Mouse (Mus musculus): ENCODE measurements around the gene 4930568D16Rik. TPM values are rescaled to one million over a fixed set of nuclear protein-coding genes. Genes with fewer than 3 reads are reported as not detected.

4930568D16Rik gene
- not detected for total RNA-seq (2021)
- long read RNA-seq, experiment 1, result 0 reads
- long read RNA-seq, experiment 2, result 0 reads

DNA sequence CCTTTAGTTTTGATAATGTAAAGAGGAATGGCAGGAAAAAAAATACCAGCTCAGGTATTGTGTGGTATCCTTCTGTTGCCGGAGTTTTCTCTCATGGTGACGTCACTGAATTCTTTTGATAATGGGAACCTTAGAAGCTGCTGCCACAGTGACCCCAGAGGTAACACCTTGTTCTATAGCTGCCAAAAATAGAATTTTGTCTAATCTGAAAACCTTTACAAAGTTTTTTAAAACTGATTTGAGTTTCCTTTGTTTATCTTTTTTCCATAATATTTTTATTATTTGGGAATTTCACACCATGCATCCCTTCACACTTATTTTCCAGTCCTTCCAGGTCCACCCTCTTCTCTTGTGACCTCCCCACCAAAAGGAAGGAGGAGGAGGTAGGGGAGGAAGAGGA is at the start of gene 4930568D16Rik:
TSS of gene 4930568D16Rik (minus strand) at position 101 of the 400 bp plus-strand sequence.
- intact Hi-C loops (cut with DNase I), result no loop called here
- Histone ChIP-seq H3K4me3 (no peak within 1 kb of the TSS), H3K27ac (no peak within 1 kb of the TSS)
- no peak for DNase-seq (ENCODE audit: extremely low spot score in 1 of 2, low spot score in 2 of 2)
- TF ChIP-seq CTCF (IDR thresholded peaks at IDR 0.05), result no peak

DNA sequence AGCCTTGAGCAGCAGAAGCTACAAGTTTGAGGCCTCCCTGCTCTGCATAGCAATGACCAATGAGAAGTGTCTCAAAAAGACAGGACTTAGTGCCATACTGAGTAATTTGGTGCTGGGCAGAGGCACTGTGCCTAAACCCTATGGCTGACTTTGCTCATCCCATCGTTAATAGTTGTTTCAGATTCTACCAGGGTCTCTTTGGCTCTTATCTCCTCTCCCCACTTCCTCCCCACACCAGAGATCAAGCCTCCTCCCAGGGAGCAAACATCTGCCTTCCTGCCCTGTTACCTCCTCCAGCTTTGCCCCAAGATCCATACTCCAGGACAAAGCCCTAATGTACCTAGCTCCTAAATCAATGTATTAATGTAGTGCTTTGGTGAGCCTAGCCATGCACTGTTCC is 49.7 kb upstream of the 4930568D16Rik start:
- H3K27ac ChIP-seq, result no peak overlapping the region
- DNase-seq (ENCODE audit: extremely low spot score in 1 of 2, low spot score in 2 of 2), result no peak
- intact Hi-C loops (cut with DNase I), result no loop called here
- no peak for TF ChIP-seq CTCF (IDR thresholded peaks at IDR 0.05)
- H3K4me3 ChIP-seq, result no peak overlapping the region

DNA sequence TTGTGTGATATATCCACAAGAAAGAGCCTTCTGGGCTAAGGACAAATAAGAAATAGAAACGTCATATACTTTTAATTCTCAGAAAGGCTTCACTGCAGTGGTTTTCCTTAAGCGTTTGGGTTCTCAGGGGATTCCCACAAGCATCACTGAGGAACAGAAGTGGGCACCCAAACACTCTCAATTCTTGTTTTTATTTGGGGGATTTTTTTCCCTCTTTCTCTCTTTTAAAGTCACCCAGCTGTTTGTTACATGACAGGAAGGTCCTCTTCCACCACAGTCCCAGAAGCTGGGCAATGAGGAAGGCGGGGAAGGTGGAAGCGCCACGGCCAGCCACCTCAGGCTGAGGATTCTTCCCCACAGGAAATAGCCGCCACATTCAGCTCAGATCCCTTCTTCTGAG is 48.9 kb upstream of the 4930568D16Rik start:
- intact Hi-C loops (cut with DNase I), result no loop called here
- Histone ChIP-seq H3K27ac (no peak overlapping the region), H3K4me3 (no peak overlapping the region)
- no peak for TF ChIP-seq CTCF (IDR thresholded peaks at IDR 0.05)
- no peak for DNase-seq (ENCODE audit: extremely low spot score in 1 of 2, low spot score in 2 of 2)

DNA sequence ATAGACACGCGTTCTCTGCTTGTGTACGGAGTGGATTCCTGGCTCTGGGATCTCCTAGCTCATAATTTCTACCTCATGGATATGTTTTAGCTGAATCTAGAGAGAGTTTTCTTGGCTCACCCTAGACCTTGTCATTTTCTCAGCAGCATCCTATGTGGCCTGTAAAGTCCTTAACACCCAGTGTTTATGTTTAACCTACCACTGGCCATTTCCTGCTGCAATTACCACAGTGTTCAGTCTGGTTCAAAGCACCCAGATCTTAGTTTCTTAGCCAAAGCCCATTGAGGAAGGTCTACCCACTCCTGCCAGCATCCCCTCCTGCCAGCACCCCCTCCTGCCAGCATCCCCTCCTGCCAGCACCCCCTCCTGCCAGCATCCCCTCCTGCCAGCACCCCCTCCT is 45.3 kb upstream of the 4930568D16Rik start:
- H3K4me3 ChIP-seq, result no peak overlapping the region
- no peak for DNase-seq (ENCODE audit: extremely low spot score in 1 of 2, low spot score in 2 of 2)
- intact Hi-C loops (cut with DNase I), result no loop called here
- TF ChIP-seq CTCF (IDR thresholded peaks at IDR 0.05), result no peak
- no peak overlapping the region for H3K27ac ChIP-seq

DNA sequence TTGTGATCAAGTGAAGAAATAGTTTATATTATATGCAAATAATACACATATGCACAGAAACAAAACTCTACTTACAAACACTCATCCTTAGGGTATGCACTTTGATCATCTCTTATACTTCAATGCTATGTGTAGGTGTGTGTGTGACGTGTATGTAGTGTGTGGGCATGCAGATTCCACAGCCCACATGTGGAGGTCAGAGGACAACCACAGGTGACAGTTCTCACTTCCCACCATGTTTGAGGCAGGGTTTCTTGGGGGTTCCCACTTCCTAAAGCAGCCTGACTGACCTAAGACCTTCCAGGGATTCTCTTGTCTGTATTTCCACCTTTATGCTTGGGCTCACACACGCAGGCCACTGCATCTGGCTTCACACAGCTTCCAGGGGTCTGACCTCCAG is 44.7 kb upstream of the 4930568D16Rik start:
- intact Hi-C loops (cut with DNase I), result no loop called here
- DNase-seq (ENCODE audit: extremely low spot score in 1 of 2, low spot score in 2 of 2), result no peak
- no peak overlapping the region for H3K4me3 ChIP-seq
- TF ChIP-seq CTCF (IDR thresholded peaks at IDR 0.05), result no peak
- H3K27ac ChIP-seq, result no peak overlapping the region

DNA sequence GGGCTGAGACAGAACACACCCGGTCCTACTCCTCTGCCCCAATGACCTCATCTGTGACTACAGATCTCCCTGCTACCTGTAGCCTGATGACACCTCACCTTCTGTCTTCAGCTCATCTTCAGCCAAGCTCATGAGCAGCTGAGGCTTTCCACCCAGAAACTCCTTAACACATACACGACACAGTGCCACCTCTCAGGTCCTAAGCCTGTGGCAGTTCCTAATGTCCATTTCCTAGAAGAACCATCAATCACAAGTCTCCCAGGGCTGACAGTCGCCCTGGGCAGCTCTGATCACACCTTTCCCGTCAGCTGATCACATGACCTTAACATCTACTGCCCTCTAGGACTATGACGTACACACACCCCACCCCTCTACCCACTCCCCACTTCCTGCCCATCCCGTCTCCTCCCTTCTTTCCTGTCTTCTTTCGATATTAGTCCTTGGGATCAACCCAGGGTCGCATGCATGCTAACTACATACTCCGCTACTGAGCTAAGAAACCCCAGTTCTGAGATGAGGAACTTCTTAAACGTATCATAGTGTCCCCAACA is 44.2 kb upstream of the 4930568D16Rik start:
- TF ChIP-seq CTCF (IDR thresholded peaks at IDR 0.05), result no peak
- intact Hi-C loops (cut with DNase I), result no loop called here

DNA sequence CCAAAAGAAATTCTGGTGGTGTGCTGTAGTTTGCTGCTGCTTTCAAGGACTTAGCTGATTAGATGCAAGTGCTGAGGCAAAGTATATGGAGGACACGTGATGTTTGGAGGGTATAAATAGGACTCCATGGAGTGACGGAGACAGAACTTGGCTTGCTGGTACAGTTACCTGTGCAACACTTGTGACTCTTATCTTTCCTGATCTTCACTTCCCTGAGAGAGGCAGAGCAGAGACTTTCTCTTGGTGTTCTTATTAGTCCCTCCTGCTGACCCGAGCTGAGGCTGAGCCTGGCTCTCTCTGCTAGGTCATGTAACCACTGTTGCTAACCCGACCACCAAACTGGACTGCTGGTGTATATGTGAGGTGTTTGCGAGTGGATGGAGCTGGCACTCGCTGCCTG is 41.9 kb upstream of the 4930568D16Rik start:
- no peak for DNase-seq (ENCODE audit: extremely low spot score in 1 of 2, low spot score in 2 of 2)
- Histone ChIP-seq H3K4me3 (no peak overlapping the region), H3K27ac (no peak overlapping the region)
- no peak for TF ChIP-seq CTCF (IDR thresholded peaks at IDR 0.05)
- intact Hi-C loops (cut with DNase I), result no loop called here

More for the DNA sequence above, 44.2 kb upstream of the 4930568D16Rik start:
- Histone ChIP-seq H3K4me3 (no peak overlapping the region), H3K27ac (no peak overlapping the region)
- DNase-seq (ENCODE audit: extremely low spot score in 1 of 2, low spot score in 2 of 2), result no peak

DNA sequence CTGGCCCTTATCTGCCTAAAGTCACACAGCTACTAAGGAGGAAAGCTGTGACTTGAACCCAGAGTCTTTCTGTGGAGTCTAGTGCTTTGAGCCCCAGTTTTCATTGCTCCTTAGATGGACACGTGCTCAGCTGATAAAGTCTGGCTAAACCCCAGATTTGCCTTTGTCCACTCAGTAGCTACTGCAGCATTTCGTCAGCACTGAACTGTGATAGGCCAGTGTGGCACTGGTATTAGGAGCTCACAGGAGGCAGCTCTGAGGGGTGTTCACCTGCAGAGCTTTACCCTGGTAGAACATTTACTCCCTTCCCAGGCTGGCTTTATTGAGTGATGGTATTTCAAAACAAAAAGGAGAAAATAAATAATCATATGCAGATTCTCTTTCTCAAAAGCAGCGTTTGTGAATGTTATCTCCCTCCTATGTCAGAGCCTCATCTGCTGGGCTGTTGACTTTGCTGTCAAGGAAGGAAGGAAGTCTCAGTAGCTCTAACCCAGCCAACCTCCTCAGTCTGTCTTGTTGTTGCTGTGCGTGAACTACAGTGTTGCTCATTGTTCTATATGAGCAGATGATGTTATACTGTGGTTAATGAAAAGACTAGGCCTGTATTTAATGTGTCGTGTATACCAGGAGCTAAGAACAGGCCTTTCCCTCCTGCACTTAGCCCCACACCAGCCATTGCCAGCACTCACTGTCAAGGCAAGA is 41.0 kb upstream of the 4930568D16Rik start:
- Histone ChIP-seq H3K4me3 (no peak overlapping the region), H3K27ac (no peak overlapping the region)
- no peak for DNase-seq (ENCODE audit: extremely low spot score in 1 of 2, low spot score in 2 of 2)
- no peak for TF ChIP-seq CTCF (IDR thresholded peaks at IDR 0.05)
- intact Hi-C loops (cut with DNase I), result no loop called here

DNA sequence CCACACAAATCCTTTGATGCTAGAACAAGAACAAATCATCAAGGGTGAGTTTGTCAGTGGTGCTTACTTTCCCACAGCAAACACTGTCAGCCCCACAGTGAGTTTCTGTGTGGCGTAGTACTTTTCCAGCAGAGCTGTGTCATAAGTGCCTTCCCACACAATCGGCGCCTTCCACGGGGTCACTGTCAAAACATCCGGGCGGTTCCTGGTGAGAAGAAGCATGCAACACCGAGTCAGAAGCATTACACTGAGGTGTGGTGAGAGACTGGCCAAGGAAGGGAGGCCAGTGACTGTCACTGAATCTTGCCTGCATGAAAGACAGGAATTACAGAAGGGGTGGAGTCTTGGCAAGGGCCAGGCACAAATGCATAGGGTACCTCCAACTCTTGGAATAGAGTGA is 40.3 kb upstream of the 4930568D16Rik start:
- no peak overlapping the region for H3K4me3 ChIP-seq
- TF ChIP-seq CTCF (IDR thresholded peaks at IDR 0.05), result no peak
- intact Hi-C loops (cut with DNase I), result no loop called here
- no peak for DNase-seq (ENCODE audit: extremely low spot score in 1 of 2, low spot score in 2 of 2)
- H3K27ac ChIP-seq, result no peak overlapping the region

DNA sequence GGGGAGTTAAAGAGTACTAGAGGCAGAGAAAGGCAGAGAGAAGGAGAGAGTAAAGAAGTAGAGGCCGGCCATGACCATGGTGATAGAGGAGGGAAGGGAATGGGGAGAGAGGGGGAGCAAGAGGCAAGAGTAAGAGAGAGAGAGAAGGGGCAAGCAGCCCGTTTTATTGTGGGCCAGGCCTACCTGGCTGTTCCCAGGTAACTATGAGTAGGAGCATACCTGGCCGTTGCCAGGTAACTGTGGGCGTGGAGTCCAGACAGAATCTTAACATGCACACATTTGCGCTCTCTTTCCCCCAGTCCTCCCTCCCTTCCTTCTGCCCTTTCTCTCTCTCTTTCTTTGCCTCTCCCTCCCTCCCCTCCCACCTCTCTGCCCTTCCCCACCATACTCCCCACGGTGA is 39.7 kb upstream of the 4930568D16Rik start:
- DNase-seq (ENCODE audit: extremely low spot score in 1 of 2, low spot score in 2 of 2), result no peak
- no peak for TF ChIP-seq CTCF (IDR thresholded peaks at IDR 0.05)
- no peak overlapping the region for H3K27ac ChIP-seq
- intact Hi-C loops (cut with DNase I), result no loop called here
- no peak overlapping the region for H3K4me3 ChIP-seq

DNA sequence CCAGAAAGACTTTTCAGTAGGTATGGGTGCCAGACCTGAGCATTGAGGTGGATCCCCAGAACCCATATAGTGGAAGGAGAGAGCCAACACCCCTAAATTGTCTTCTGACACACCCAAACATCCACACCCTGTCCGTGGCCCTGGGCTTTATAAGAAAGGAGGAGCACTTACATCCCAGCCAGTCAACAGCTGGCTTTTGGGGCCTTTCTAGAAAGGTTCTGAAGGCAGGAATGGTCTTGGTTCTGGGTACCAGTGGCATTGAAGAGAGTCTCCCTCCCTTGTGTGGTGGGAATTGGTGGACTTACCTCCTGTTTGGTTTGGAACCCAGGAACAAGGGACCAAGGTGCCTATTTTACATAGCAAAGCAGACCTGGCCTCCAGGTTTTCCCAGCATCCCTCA is 39.1 kb upstream of the 4930568D16Rik start:
- intact Hi-C loops (cut with DNase I), result no loop called here
- Histone ChIP-seq H3K27ac (no peak overlapping the region), H3K4me3 (no peak overlapping the region)
- DNase-seq (ENCODE audit: extremely low spot score in 1 of 2, low spot score in 2 of 2), result no peak
- no peak for TF ChIP-seq CTCF (IDR thresholded peaks at IDR 0.05)

DNA sequence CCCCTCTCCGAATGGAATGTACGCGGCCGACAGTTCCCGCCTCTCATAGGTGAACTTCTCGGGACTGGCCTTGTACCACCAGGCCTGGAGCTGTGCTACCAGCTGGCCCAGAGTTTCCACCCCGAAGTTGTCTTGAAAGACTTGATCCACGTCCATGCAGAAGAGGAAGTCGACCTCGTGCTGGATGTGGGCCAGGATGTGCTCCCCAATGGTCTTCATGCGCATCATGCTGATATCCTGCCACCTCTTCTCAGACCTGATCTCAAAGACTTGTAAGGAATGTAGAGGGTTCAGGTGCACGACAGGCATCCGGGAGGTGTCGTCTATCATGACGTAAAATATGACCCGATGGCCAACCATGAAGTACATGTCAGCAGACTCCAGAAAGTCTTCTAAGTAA is 34.9 kb upstream of the 4930568D16Rik start:
- Histone ChIP-seq H3K4me3 (no peak overlapping the region), H3K27ac (no peak overlapping the region)
- no peak for DNase-seq (ENCODE audit: extremely low spot score in 1 of 2, low spot score in 2 of 2)
- intact Hi-C loops (cut with DNase I), result no loop called here
- no peak for TF ChIP-seq CTCF (IDR thresholded peaks at IDR 0.05)

DNA sequence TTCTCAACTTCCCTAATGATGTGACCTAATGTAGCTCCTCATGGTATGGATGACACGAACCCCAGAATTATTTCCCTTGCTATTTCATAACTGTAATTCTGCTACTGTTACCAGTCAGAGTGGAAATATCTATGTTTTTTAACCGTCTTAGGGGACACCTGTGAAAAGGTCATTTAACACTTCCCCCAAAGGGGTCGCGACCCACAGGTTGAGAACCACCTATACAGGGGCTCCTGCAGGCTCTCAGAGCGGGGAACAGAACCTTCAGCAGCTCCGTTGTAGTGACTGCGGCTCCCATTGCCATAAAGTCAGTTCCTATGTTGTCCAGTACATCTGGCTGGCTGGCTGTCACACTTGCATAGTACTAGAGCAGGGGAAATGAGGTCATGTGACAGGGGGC is 33.2 kb upstream of the 4930568D16Rik start:
- TF ChIP-seq CTCF (IDR thresholded peaks at IDR 0.05), result no peak
- intact Hi-C loops (cut with DNase I), result no loop called here
- Histone ChIP-seq H3K27ac (no peak overlapping the region), H3K4me3 (no peak overlapping the region)
- no peak for DNase-seq (ENCODE audit: extremely low spot score in 1 of 2, low spot score in 2 of 2)
